Mouse (Mus musculus): ENCODE data around the gene Upf1.

GRCm38 (mm10) chr8:70383287-70383686, 30.2 kb upstream of the Upf1 start:
- TF ChIP-seq CTCF (IDR thresholded peaks at IDR 0.05; ENCODE audit: control insufficient read depth, insufficient read depth, low read length), result peak; percentile 65
- TF ChIP-seq POLR2A (IDR thresholded peaks at IDR 0.05; ENCODE audit: borderline replicate concordance, control insufficient read depth, low read depth, low read length), result no peak
